Mouse (Mus musculus): ENCODE measurements at regions not wholly inside any gene's neighbourhood (a gene's known extent, or its start where the extent isn't known, plus 50 kb on each side); places are given as distances from the start of the nearest gene placed in this dataset.

DNA sequence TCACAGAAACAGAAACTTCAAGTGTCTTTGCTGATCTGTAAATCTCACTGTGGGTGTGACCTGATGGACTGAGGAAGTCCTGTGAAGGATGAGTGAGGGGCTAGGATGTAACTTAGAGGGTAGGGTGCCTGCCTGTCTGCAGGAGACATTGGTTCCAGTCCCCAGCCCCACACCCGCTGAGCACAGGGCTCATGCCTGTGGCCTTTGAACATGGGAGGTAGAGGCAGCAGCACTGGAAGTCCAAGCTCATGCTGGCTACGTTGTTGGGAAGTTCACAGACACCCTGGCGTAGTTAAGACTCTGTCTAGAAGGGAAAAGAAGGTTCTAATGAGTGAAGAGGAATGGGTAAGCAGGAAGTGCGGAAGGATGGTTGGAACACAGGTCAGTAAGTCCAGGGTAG lies 59.7 kb upstream of the Tgm3 start:
- no peak for DNase-seq

DNA sequence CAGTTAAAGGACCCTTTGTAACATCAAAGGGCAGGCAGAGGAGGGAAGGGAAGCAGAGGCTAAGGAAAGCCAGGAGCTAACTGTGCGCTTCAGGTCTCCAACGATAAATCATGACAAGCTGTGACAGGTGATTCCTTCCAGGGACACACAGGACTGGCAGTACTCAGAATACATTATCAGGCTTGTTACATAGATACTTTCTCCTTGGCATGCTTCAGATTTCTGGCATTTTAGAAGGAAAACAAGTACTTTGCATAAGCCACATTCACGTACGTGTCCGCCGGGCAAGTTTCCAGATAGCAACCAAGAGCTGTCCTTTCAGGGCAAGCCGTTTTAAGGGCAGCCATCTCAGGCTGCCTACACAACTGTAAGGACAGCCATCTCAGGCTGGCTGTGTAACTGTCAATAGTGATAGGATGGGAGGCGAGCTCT lies 56.9 kb upstream of the Tgm3 start:
- no peak for DNase-seq

DNA sequence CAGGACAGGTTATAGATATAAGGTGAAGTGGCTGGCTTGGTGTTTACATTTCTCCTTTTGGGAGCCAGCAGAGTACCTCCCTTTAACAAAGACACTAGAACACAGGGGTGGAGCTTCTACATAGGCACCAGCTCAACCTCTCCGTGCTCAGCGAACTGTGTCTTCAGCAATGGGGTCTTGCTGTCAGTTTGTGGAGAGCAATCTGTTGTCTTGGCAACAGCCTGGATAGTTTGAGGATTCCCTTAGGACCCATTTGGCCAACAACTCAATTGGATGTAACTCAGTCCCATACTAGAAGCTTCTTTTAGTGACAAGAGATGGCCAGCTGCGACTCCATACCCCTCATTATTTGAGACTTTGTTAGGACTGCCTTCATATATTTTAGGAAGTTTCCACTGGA lies 54.0 kb upstream of the Tgm3 start:
- DNase-seq = no peak

DNA sequence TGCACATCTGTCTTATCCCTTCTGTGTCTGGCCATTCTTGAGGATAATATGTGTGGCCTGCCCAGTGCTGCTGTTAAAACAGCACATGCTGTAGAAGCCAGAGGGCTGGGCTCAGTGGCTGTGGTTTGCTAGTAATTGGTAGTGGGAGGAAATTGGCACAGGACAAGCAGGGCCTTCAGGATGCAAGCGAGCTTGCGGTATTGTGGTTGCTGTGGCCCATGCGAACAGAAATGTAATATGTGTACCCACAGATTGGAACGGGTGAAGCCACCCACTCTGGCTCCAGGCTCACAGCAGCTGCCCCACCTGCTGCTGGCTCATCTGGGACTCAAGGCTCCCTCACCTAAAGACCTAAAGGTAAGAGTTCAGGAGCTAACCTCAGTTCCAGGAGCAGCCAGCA lies 51.8 kb upstream of the Tgm3 start:
- no peak for DNase-seq

DNA sequence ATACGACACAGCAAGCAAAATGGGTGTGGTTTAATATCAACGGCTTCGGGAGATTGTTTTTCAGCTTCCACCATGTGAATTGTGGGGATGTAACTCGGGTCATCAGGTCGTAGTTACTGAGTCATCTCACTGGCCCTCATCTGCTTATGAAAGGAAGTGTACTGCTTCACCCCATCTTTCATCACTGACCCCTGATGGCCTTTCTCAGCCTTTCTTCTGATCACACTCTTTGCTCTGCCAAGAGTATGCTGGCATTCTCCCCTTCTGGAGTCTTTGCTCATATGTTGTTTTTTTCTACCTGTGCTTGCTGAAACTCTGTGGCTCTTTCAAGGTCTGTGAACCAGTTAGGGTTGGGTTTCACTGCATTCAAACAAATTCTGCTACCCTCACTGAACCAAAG lies 50.6 kb upstream of the Tgm3 start:
- no peak for DNase-seq
